Mouse (Mus musculus) Patski (cell line): ENCODE data around the gene Uqcrc1. TPM values are rescaled to one million over a fixed set of nuclear protein-coding genes. Genes with fewer than 3 reads are reported as not detected.
A peak's percentile ranks its signal among the peaks of the same experiment; 100 is the strongest.

Experiments
- ATAC-seq: fragments of 100-300 bp; one replicate; pipeline ENCODE4 v1.8.0; 2021
- CTCF ChIA-PET: fragments of 350-600 bp; sonication (Branson Sonifier 250); formaldehyde crosslinking; loops from one replicate; lab custom pipeline; 2022; ENCODE audit warnings: inconsistent platforms; lab: Charles Lee
- POLR2A ChIA-PET: fragments of 350-600 bp; sonication (Branson Sonifier 250); formaldehyde crosslinking; loops from one replicate; lab custom pipeline; 2022; ENCODE audit warnings: antibody characterized with exemption, inconsistent platforms; lab: Charles Lee
- DNase-seq: peaks from one replicate; pipeline ENCODE4 v3.0.0-alpha.2; 2011; ENCODE audit warnings: low read depth, low spot score
- H3K27me3 ChIP-seq: fragments of 371-371 bp; one replicate; pipeline ENCODE4 v1.5.1; 2021
- CTCF ChIP-seq: fragments of 100-300 bp; IDR thresholded peaks from one replicate; pipeline ENCODE4 v1.5.1; 2021
- in situ Hi-C: fragments of 300-500 bp; cut with MboI; formaldehyde crosslinking; loops from 3 replicates; pipeline ENCODE4 v1.11.1; 2018; ENCODE audit warnings: low pct_unique_long_range_greater_than_20kb, mixed read lengths
- polyA plus RNA-seq: library from polyadenylated mRNA; unstranded; gene quantifications from one replicate; pipeline ENCODE4 v1.2.3, GENCODE M21; 2021

Uqcrc1 gene
- polyA plus RNA-seq, 1 experiment from 2014 or later, result 440 TPM

- in situ Hi-C loops, result no loop called here
- ATAC-seq, result no peak
- ChIA-PET CTCF (no interaction called here), POLR2A (no interaction called here)
- DNase-seq, result no peak
- no peaks in the 10 kb centered on the region for H3K27me3 ChIP-seq
- no peak for TF ChIP-seq CTCF
Measured at GRCm38 (mm10) chr9:108949231-108949966, 13.0 kb downstream of the Uqcrc1 start.

GRCm38 (mm10) chr9:108949967-108950728 is 13.7 kb downstream of the Uqcrc1 start:
- CTCF ChIA-PET, result interaction anchor here (0.8 to 1.2 kb wide), 2 partner anchors 8 to 12 kb away, joined by 3 read pairs; no protein-coding TSS in a partner anchor
- DNase-seq (no peak), ATAC-seq (no peak)
- POLR2A ChIA-PET, result no interaction called here
- H3K27me3 ChIP-seq, result no peaks in the 10 kb centered on the region
- no peak for TF ChIP-seq CTCF
- in situ Hi-C loops, result no loop called here

DNA sequence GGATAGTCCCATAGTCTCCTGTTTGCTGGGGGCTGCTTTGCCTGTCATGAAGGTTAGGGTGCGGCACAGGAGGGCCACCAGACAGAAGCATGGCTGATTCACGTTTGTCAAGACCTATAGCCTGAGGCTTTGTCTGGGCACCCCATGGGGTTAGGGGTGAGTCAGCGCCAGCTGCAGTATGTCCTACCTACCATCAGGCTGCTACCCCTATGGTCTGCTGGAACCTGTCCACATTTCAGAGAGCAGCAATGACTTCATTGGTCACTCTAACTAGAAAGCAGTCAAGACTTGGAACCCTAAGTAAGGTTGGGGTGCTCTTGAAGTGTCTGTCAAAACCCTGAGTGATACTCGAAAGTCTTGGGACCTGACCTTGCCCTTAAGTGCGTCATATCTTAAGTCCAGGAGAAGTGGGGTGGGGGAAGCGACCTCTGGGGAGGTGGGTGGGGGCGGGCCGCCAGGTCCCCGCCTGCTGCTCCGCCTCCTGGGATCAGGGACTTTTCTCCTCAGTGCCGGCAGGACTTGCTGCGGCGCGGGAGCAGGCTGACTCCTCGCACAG is 16.7 kb downstream of the Uqcrc1 start, which contains the start of gene Col7a1:
Col7a1 (plus strand) TSS at position 506 of the 556 bp plus-strand sequence.
- no peaks in the 10 kb centered on the region for H3K27me3 ChIP-seq
- ChIA-PET CTCF (no interaction called here), POLR2A (no interaction called here)
- in situ Hi-C loops, result no loop called here
- ATAC-seq (peak; percentile 40), DNase-seq (peak; percentile 64)
- TF ChIP-seq CTCF, result no peak

GRCm38 (mm10) chr9:108955241-108955640 is 18.8 kb downstream of the Uqcrc1 start:
- TF ChIP-seq CTCF, result no peak
- DNase-seq, result no peak
- no peak for ATAC-seq
- in situ Hi-C loops, result no loop called here
- ChIA-PET POLR2A (no interaction called here), CTCF (no interaction called here)
- H3K27me3 ChIP-seq, result no peaks in the 10 kb centered on the region

GRCm38 (mm10) chr9:108955846-108956245 is 19.4 kb downstream of the Uqcrc1 start:
- in situ Hi-C loops, result no loop called here
- TF ChIP-seq CTCF, result no peak
- DNase-seq, result no peak
- ATAC-seq, result no peak
- POLR2A ChIA-PET, result no interaction called here
- H3K27me3 ChIP-seq, result no peaks in the 10 kb centered on the region
- CTCF ChIA-PET, result no interaction called here

GRCm38 (mm10) chr9:108963577-108963976 is 27.1 kb downstream of the Uqcrc1 start:
- ATAC-seq, result no peak
- in situ Hi-C loops, result no loop called here

DNA sequence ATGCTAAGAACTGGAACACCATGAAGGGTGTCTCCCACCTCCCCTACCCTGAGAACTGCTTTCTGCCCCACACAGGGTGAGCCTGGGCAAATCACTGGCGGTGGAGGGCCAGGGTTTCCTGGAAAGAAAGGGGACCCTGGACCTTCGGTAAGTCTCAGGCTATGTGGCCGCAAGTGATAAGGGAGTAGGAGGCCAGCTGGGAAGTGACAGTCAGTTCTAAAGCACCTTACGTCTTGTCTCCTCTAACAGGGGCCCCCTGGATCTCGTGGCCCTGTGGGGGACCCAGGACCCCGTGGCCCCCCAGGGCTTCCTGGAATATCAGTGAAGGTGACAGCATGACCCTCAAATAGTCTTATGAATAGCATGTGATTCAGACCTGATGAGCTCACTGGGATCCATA is 27.9 kb downstream of the Uqcrc1 start:
- ChIA-PET CTCF (no interaction called here), POLR2A (no interaction called here)
- no peak for TF ChIP-seq CTCF
- DNase-seq (no peak), ATAC-seq (no peak)
- H3K27me3 ChIP-seq, result no peaks in the 10 kb centered on the region
- in situ Hi-C loops, result no loop called here

More at GRCm38 (mm10) chr9:108963577-108963976, 27.1 kb downstream of the Uqcrc1 start:
- no peaks in the 10 kb centered on the region for H3K27me3 ChIP-seq
- no peak for DNase-seq
- TF ChIP-seq CTCF, result no peak
- POLR2A ChIA-PET, result no interaction called here
- CTCF ChIA-PET, result no interaction called here

DNA sequence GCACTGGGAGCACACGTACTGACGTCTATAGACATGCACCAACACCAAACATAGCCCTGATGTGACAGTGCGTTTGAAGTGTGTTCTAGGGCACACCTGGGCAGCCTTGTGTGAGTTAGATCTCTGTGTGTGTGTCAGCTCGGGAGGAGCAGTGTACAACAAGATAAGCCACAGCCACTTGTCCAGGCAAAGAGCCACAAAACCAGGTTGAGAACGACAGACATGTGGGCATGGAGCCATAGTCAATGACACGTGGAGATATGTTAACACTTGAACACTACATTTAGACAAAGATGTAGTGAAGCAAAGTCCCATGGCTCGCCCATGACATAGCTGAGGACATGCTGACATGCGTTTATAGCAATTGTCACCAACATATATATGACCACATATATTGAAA is 34.2 kb downstream of the Uqcrc1 start:
- ATAC-seq (no peak), DNase-seq (no peak)
- TF ChIP-seq CTCF, result no peak
- H3K27me3 ChIP-seq, result no peaks in the 10 kb centered on the region
- in situ Hi-C loops, result no loop called here
- ChIA-PET POLR2A (no interaction called here), CTCF (no interaction called here)

DNA sequence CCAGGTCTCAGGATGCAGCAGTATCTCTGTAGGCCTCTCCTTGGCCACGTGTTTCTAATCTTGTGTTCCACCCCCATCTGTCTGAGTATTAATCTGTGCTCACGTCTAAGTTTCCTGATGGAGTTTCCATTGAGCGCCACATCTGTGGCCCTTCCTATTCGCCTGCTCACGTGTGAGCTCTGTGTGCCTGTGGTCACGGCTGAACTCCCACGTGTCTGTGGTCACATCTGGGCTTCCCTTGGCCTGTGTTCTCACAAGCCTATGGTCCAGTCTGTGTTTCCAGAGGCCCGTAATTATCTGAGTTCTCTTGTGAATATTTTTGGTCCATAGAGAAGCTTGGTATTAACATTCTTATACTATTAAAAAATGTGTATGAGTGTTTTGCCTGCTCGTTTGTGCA is 40.0 kb downstream of the Uqcrc1 start:
- H3K27me3 ChIP-seq, result no peaks in the 10 kb centered on the region
- ChIA-PET CTCF (no interaction called here), POLR2A (no interaction called here)
- in situ Hi-C loops, result no loop called here
- ATAC-seq (no peak), DNase-seq (no peak)
- TF ChIP-seq CTCF, result no peak

GRCm38 (mm10) chr9:108977966-108978365 is 41.5 kb downstream of the Uqcrc1 start:
- peak; percentile 93 for ATAC-seq
- no peaks in the 10 kb centered on the region for H3K27me3 ChIP-seq
- ChIA-PET CTCF (no interaction called here), POLR2A (no interaction called here)
- no peak for TF ChIP-seq CTCF
- DNase-seq, result peak; percentile 46
- in situ Hi-C loops, result no loop called here

DNA sequence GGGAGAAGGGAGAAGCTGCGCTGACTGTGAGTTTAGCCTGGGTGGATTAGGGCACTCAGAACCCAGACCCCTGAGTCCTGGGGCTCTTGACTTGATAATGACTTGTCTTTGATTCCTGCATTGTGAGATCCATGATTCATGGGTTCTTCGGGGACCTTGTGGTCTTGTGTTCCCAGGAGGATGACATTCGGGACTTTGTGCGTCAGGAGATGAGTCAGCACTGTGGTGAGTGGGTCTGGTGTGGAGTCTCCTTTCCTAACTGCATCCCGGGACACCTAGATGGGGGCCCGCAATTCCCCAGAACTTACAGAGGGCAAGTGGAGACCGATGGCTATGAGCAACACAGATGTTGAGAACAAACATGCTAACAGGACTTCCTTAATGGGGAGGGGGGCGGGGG is 46.1 kb downstream of the Uqcrc1 start:
- ChIA-PET CTCF (no interaction called here), POLR2A (interaction anchor here (0.7 kb wide), 1 partner anchor 1188 kb away, joined by 4 read pairs; no protein-coding TSS in a partner anchor)
- no peaks in the 10 kb centered on the region for H3K27me3 ChIP-seq
- in situ Hi-C loops, result no loop called here
- ATAC-seq (no peak), DNase-seq (no peak)
- TF ChIP-seq CTCF, result no peak
